Mouse (Mus musculus): ENCODE results near the gene Glipr2.

The Glipr2 gene

GRCm38 (mm10) chr4:44003622-44004021 lies 46.4 kb downstream of the Glipr2 start:
- in situ Hi-C loops (cut with MboI, MseI), result no loop called here

DNA sequence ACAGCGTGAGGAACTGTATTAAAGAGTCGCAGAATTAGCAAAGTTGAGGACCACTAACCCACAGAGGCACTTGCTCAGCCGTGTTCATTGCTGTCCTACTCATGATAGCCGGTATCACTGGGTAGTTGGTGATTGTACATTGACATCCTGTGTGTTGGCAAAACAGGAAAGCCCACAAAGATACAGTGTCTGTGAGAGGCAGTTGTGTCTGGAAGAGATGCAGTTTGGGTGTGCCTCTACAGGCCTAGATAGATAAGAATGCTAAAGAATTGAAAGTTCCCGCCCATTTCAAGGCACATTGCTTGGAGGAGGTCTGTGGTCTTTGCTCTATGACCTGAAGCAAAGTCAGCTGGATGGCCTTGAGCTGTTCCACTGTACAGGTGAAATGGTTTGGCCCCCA lies 46.9 kb downstream of the Glipr2 start, which contains the start of gene Clta:
Clta (plus strand) TSS at position 327 of the 400 bp plus-strand sequence.
- in situ Hi-C loops (cut with MboI, MseI), result no loop called here

DNA sequence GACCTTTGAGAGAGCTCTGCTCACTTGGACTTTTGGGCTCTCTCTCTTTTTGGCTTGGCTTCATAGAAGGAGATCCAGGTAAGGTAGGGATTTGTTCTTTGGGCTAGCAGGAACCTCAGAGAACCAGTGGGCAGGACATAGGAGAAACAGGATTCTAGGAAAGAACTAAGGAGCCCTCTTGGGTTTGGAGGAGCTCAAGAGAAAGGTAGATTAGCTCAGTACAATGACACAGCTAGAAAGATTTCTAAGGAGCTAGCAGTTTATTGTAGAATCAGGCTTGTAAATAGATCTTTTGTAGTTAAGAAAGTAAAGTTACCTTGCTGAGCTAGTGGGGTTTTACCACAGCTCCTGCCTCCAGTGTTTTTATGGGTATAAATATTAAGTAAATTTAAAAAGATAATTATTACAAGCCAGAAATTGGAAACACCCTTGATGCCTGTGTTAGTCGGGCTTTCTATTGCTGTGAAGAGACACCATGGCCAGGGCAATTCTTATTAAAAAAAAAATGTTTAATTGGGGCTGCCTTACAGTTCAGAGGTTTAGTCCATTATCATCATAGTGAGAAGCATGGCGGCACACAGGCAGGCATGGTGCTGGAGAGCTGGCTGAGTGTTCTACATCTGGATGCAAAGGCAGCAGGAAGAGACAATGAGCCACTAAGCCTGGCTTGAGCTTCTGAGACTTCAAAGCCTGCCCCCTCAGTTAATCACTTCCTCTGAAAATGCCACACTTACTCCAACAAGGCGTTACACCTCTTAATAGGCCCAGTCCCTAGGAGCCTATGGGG lies 47.6 kb downstream of the Glipr2 start:
- in situ Hi-C loops (cut with MboI, MseI), result no loop called here

DNA sequence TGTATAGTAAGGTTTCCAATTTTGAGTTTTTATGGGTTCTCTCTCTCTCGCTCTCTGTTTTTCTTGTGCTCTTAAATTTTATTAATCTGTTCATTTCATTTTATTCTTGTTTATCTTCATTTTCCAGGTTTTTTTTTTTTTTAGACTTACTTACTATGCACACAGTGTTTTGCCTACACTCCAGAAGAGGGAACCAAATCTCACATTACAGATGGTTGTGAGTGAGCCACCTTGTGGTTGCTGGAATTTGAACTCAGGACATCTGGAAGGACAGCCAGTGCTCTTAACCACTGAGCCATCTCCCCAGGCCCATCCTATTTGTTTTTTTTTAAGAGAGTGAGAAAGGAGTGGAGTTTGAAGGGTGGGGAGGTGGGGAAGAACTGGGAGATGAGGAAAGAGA lies 53.0 kb downstream of the Glipr2 start:
- in situ Hi-C loops (cut with MboI, MseI), result no loop called here

DNA sequence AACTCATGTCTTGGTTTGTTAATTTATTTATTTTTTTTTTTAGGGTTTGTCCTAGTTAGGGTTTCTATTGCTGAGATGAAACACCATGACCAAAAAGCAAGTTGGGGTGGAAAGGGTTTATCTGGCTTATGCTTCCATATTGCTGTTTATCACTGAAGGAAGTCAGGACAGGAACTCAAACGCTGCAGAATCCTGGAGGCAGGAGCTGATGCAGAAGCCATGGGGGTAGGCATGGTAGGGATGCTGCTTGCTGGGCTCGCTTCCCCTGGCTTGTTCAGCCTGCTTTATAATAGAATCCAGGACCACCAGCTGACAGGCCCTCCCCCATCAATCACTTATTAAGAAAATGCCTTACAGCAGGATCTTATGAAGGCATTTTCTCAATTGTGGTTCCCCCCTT lies 53.7 kb downstream of the Glipr2 start:
- in situ Hi-C loops (cut with MboI, MseI), result no loop called here

DNA sequence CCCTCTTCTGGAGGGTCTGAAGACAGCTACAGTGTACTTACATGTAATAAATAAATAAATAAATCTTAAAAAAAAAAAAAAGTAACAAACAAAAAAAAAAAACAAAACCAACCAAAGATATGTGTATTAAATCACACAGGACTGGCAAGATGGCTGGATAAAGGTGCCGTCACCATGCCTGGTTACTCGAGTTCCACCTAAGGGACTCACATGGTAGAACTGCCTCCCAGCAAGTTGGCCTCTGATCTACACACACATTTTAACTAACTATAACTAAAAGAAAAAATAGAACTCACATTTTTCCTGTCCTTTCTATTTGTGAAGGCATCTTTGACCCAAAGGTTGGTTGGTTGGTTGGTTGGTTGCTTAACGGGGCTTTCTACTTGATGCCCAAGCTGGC lies 54.6 kb downstream of the Glipr2 start:
- in situ Hi-C loops (cut with MboI, MseI), result no loop called here

DNA sequence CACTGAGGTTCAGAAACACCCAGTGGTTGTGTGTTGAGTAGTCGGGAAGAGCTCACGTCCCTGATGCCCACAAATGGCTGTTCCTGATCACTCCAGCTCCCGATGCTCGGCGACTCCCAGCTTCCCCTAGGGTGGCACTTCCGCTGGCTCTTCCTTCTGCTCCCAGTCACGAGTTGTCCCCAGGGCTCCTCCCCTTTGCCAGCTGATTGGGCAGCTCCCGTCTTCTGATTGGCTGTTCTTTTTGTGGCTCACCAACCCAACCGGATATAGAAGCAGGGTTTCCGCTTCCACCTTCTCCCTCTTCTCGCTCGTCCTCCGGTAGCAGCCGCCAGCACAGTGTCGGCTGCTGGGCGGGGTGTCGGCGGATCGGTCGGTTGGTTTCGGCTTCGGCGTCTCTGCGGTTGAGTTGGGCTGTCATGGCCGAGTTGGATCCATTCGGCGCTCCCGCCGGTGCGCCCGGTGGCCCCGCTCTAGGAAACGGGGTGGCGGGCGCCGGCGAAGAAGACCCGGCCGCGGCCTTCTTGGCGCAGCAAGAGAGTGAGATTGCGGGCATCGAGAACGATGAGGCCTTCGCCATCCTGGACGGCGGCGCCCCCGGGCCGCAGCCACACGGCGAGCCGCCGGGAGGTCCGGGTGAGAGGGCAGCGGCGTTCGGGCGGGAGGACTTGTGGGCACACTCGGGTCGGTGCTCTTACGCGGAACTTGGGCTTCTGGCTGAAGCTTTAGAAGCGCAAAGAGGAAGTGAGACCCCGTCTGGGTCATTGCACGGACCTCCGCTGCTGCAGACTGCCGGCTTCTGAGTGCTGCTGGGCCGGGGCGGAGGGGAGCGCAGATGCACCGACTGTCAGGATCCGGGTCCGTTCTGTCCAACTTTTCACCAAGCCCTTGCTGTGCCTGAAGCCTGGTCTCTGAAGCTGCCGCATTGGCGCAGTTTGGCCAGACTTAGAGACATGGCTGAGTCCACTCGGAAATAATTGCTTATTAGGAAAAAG lies 55.5 kb downstream of the Glipr2 start:
- in situ Hi-C loops (cut with MboI, MseI), result no loop called here

GRCm38 (mm10) chr4:44013391-44014070 lies 56.3 kb downstream of the Glipr2 start:
- in situ Hi-C loops (cut with MboI, MseI), result no loop called here

DNA sequence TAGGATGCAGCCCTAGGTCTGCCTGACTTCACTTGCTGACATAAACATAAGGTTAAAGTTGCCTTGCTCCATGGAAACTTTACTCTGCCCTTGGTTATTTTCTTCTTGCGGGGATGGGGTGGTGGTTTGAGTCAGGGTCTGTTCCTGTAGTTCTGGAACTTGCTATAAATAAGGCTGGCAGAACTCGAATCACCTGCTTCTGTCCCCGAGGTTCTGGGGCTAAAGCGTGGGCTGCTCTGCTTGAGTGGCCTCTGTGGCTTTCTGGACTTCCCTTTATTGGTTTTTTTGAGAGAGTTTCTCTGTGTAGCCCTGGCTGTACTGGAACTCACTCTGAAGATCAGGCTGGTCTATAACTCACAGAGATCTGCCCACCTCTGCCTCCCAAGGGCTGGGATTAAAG lies 58.9 kb downstream of the Glipr2 start:
- in situ Hi-C loops (cut with MboI, MseI), result no loop called here

DNA sequence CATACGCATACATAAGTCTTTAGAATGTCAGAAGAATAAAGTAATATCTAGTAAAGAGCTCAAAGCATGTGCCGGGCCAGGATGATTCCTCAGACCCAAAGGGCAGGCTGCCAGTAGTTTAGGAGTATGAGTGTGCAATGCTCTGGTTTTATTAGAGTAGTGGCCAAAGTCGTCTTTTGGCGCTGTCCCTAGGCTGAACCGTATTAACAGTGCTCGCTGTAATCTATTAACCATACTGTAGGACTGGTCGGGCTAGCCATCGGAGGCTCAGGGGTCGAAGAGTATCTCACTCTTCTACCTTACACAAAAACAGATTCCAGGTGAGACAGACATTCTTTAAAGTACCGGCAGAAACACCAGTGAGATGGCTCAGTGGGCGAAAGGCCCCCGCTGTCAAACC lies 59.6 kb downstream of the Glipr2 start:
- in situ Hi-C loops (cut with MboI, MseI), result no loop called here

GRCm38 (mm10) chr4:44022323-44022722 lies 65.1 kb downstream of the Glipr2 start:
- in situ Hi-C loops (cut with MboI, MseI), result no loop called here

- in situ Hi-C loops (cut with MboI, MseI), result no loop called here
These were observed 65.6 kb downstream of the Glipr2 start for GRCm38 (mm10) chr4:44022766-44023165.

GRCm38 (mm10) chr4:44023681-44024080 lies 66.5 kb downstream of the Glipr2 start:
- in situ Hi-C loops (cut with MboI, MseI), result no loop called here

GRCm38 (mm10) chr4:44024241-44024640 lies 67.0 kb downstream of the Glipr2 start:
- in situ Hi-C loops (cut with MboI, MseI), result no loop called here

DNA sequence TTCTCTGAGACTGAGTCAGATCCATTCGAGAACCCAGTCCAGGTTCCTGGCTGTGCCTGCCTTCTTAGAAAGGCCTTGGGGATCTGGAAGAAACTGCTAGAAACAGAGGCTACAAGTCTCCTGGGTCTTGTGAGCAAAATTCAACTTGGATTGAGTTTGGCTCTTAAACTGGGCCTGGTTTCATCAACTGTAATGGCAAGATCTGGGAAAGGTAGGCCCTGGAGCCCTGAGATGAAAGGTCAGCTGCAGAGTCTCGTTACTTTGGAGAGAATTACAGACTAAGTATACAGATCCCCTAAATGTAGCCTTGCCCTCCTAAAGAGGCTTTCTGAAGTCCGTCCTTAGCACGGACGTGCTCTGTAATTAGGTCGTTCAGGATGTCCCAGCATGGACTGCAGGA lies 68.4 kb downstream of the Glipr2 start:
- in situ Hi-C loops (cut with MboI, MseI), result no loop called here

All from T-helper 1 cell (primary cell).